Mouse (Mus musculus) hindbrain, embryonic 16.5 days (tissue): ENCODE measurements around the gene Psmb9. TPM values are rescaled to one million over a fixed set of nuclear protein-coding genes. Genes with fewer than 3 reads are reported as not detected.

Source experiments
- ATAC-seq: fragments of 200-750 bp; cut with Nextera tagmentation; 2 replicates; pipeline ENCODE4 v1.8.0; 2017; ENCODE audit warnings: moderate TSS enrichment, moderate library complexity
- H3K27ac ChIP-seq: fragments of 300-500 bp; sonication (generic); 2 replicates; pipeline ENCODE4 v1.5.1; 2014; ENCODE audit warnings: low read depth, mild to moderate bottlenecking, control low read depth, low read length, moderate library complexity
- H3K27me3 ChIP-seq: fragments of 300-500 bp; sonication (generic); replicated peaks from 2 replicates; pipeline ENCODE4 v1.6.1; 2014; ENCODE audit warnings: low read length; ENCODE audit not compliant: control insufficient read depth, insufficient read depth
- H3K36me3 ChIP-seq: fragments of 300-500 bp; sonication (generic); 2 replicates; pipeline ENCODE4 v1.6.1; 2014; ENCODE audit warnings: mild to moderate bottlenecking, low read length, moderate library complexity, mixed read lengths; ENCODE audit not compliant: control insufficient read depth, insufficient read depth
- H3K4me1 ChIP-seq: fragments of 300-500 bp; sonication (generic); 2 replicates; pipeline ENCODE4 v1.6.1; 2014; ENCODE audit warnings: low read depth, low read length; ENCODE audit not compliant: control insufficient read depth, insufficient read depth
- H3K4me2 ChIP-seq: fragments of 300-500 bp; sonication (generic); 2 replicates; pipeline ENCODE4 v1.6.1; 2014; ENCODE audit warnings: mild to moderate bottlenecking, low read length, control low read depth, moderate library complexity
- H3K4me3 ChIP-seq: fragments of 300-500 bp; sonication (generic); 2 replicates; pipeline ENCODE4 v1.5.1; 2014; ENCODE audit warnings: mild to moderate bottlenecking, low read length, control low read depth, moderate library complexity
- H3K9ac ChIP-seq: fragments of 300-500 bp; sonication (generic); 2 replicates; pipeline ENCODE4 v1.6.1; 2014; ENCODE audit warnings: low read depth, mild to moderate bottlenecking, control low read depth, low read length, moderate library complexity
- H3K9me3 ChIP-seq: fragments of 300-500 bp; sonication (generic); 2 replicates; pipeline ENCODE4 v1.6.1; 2014; ENCODE audit warnings: mild to moderate bottlenecking, low read length, moderate library complexity; ENCODE audit not compliant: control insufficient read depth
- WGBS: fragments of 180-500 bp; shearing (Covaris S2); extraction: QIAGEN DNeasy Blood & Tissue Kit; methylation state at CpG from one replicate; pipeline ENCODE4 v1.1.7; 2014; 5-methylcytosine and 5-hydroxymethylcytosine counted together
- polyA plus RNA-seq: library from polyadenylated mRNA; unstranded; fragments of >200 nt; fragmentation: Nextera tagmentation; extraction: Ambion mirVana; gene quantifications from 2 replicates; pipeline ENCODE4 v1.2.1, GENCODE M21; 2015

The Psmb9 gene
- polyA plus RNA-seq, 1 experiment from 2014 or later = 1.8 TPM

- Histone ChIP-seq H3K4me2 (no peak overlapping the region), H3K4me1 (peaks cover 4% of the 10 kb centered on the region), H3K4me3 (no peak overlapping the region), H3K27me3 (peaks cover 33% of the 10 kb centered on the region), H3K27ac (no peak overlapping the region), H3K9me3 (no peaks in the 10 kb centered on the region), H3K36me3 (no peaks in the 10 kb centered on the region), H3K9ac (no peak overlapping the region)
- ATAC-seq = no peak
- WGBS = 52% methylated on average over 3 of the region's 3 CpGs
Measured at GRCm38 (mm10) chr17:34209680-34210079, 22.1 kb upstream of the Psmb9 start.

DNA sequence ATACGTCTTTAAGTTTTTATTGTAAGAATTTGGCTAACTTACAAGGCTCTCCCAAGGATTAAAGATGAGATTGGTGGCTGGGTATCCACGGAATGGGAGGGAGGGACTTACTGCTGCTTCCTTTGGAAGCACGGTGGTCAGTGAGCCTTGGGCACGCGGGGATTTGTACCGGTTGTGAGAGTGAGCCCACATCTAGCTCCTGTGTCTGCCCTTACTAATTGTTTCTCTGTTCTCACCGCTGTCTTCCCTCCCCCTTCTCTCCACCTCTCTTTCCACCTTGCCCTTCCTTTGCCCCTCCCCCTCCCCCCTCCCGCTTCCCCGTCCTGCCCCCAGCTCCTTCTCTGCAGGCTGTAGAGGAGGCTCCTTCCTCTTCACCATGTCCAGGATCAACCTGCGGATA is 20.9 kb upstream of the Psmb9 start:
- Histone ChIP-seq H3K9me3 (no peaks in the 10 kb centered on the region), H3K9ac (no peak overlapping the region), H3K27me3 (peaks cover 35% of the 10 kb centered on the region), H3K4me3 (no peak overlapping the region), H3K4me1 (peaks cover 5% of the 10 kb centered on the region), H3K27ac (no peak overlapping the region), H3K4me2 (no peak overlapping the region), H3K36me3 (no peaks in the 10 kb centered on the region)
- 27% methylated on average over 10 of the region's 10 CpGs for WGBS
- ATAC-seq = no peak

GRCm38 (mm10) chr17:34207866-34208265 is 20.3 kb upstream of the Psmb9 start:
- Histone ChIP-seq H3K9ac (no peak overlapping the region), H3K4me1 (peaks cover 5% of the 10 kb centered on the region), H3K4me3 (no peak overlapping the region), H3K27me3 (peaks cover 35% of the 10 kb centered on the region), H3K4me2 (no peak overlapping the region), H3K36me3 (no peaks in the 10 kb centered on the region), H3K27ac (no peak overlapping the region), H3K9me3 (no peaks in the 10 kb centered on the region)
- no peak for ATAC-seq
- WGBS = 95% methylated on average over 9 of the region's 9 CpGs

DNA sequence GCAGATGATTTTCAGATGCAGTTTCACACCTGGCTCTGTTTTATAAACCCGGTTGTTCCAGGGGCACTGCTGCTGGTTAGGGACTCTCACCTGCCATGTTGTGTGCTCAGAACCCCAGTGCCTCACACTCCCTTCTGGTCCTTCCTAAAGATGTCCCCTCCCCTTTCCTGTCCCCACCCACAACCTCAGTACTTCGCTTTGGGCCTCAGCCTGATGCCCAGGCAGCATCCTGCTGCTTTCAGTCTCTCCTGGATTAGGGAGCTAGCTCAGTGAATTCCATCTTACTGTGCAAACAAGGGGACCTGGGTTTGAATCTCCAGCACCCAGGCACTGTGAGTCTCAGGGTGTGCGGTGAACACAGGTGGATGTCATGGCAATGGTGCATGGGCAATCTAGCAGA is 19.9 kb upstream of the Psmb9 start:
- H3K4me3 ChIP-seq = no peak overlapping the region
- peaks cover 5% of the 10 kb centered on the region for H3K4me1 ChIP-seq
- no peaks in the 10 kb centered on the region for H3K9me3 ChIP-seq
- H3K4me2 ChIP-seq = no peak overlapping the region
- H3K36me3 ChIP-seq = no peaks in the 10 kb centered on the region
- H3K27ac ChIP-seq = no peak overlapping the region
- peaks cover 33% of the 10 kb centered on the region for H3K27me3 ChIP-seq
- ATAC-seq = no peak
- no peak overlapping the region for H3K9ac ChIP-seq
- WGBS = 60% methylated on average over 3 of the region's 3 CpGs

GRCm38 (mm10) chr17:34206731-34207130 is 19.2 kb upstream of the Psmb9 start:
- H3K27me3 ChIP-seq = peaks cover 30% of the 10 kb centered on the region
- WGBS = 86% methylated on average over 5 of the region's 5 CpGs
- H3K36me3 ChIP-seq = no peaks in the 10 kb centered on the region
- H3K27ac ChIP-seq = no peak overlapping the region
- no peak overlapping the region for H3K4me3 ChIP-seq
- peaks cover 5% of the 10 kb centered on the region for H3K4me1 ChIP-seq
- no peaks in the 10 kb centered on the region for H3K9me3 ChIP-seq
- no peak overlapping the region for H3K9ac ChIP-seq
- no peak overlapping the region for H3K4me2 ChIP-seq
- ATAC-seq = no peak

DNA sequence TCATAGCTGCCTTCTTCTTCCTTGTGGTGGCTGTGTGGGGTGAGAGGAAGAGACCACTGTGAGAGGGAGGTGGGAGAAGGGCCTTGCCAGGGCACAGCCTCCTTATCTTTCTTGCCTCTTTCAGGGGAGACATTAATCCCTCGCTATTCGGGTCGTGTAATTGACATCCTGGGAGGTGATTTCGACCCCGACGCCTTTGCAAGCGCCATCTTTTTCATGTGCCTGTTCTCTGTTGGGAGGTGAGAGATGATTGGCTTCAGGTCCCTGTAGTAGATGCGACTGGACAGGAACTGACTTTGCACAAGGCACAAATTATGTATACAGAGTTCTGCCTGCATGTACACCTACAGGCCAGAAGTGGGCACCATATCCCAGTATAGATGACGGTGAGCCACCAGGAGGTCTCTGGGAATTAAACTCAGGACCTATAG is 18.2 kb upstream of the Psmb9 start:
- no peaks in the 10 kb centered on the region for H3K36me3 ChIP-seq
- H3K4me3 ChIP-seq = no peak overlapping the region
- 22% methylated on average over 9 of the region's 9 CpGs for WGBS
- H3K27ac ChIP-seq = no peak overlapping the region
- H3K9ac ChIP-seq = 0 out of 2 replicates have a peak overlapping the region, but pooled peaks have one; percentile 13
- peaks cover 27% of the 10 kb centered on the region for H3K27me3 ChIP-seq
- ATAC-seq = no peak
- no peak overlapping the region; the same call in 1 of the 2 replicates for H3K4me2 ChIP-seq
- H3K9me3 ChIP-seq = no peaks in the 10 kb centered on the region
- peaks cover 5% of the 10 kb centered on the region for H3K4me1 ChIP-seq

DNA sequence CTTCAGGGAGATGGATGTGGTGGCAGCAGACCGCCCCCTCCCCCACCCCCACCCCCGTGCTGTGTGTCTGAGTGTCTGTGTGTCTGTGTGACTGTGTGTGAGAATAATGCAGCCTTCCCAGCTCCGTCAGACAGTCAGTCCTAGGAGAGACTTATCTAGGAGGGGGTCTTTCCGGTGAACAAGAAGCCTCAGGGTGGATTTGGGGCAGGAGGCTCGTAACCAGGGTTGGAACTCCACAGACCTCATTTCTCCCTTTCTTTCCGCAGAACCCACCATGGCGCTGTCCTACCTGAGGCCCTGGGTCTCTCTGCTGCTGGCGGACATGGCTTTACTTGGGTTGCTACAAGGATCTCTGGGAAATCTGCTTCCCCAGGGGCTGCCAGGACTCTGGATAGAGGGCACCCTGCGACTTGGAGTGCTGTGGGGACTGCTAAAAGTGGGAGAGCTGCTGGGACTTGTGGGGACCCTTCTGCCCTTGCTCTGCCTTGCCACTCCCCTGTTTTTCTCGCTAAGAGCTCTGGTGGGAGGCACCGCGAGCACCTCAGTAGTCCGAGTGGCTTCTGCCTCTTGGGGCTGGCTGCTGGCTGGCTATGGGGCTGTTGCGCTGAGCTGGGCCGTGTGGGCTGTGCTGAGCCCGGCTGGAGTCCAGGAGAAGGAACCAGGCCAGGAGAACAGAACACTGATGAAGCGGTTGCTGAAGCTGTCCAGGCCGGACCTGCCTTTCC is 17.6 kb upstream of the Psmb9 start:
- Histone ChIP-seq H3K27ac (no peak overlapping the region), H3K4me2 (peak overlapping the region; percentile 86), H3K36me3 (no peaks in the 10 kb centered on the region), H3K4me3 (peak overlapping the region; percentile 63), H3K27me3 (peaks cover 27% of the 10 kb centered on the region), H3K4me1 (peaks cover 5% of the 10 kb centered on the region), H3K9ac (peak overlapping the region; percentile 70; the same call in 1 of the 2 replicates), H3K9me3 (no peaks in the 10 kb centered on the region)
- 15% methylated on average over 17 of the region's 18 CpGs for WGBS
- no peak for ATAC-seq

- peaks cover 5% of the 10 kb centered on the region for H3K4me1 ChIP-seq
- H3K9ac ChIP-seq = peak overlapping the region; percentile 70
- peak overlapping the region; percentile 86 for H3K4me2 ChIP-seq
- no peak overlapping the region for H3K27ac ChIP-seq
- H3K4me3 ChIP-seq = peak overlapping the region; percentile 63
- H3K27me3 ChIP-seq = peaks cover 28% of the 10 kb centered on the region
- peak; percentile 53; the same call in 1 of the 2 replicates for ATAC-seq
- H3K36me3 ChIP-seq = no peaks in the 10 kb centered on the region
- under 1% methylated on average over 44 of the region's 44 CpGs for WGBS
- no peaks in the 10 kb centered on the region for H3K9me3 ChIP-seq
Measured at GRCm38 (mm10) chr17:34204303-34205010, 16.9 kb upstream of the Psmb9 start.

- peak within 1 kb of the TSS; percentile 86 for H3K4me2 ChIP-seq
- no peaks in the 10 kb centered on the region for H3K9me3 ChIP-seq
- H3K9ac ChIP-seq = peak within 1 kb of the TSS; percentile 70
- peaks cover 5% of the 10 kb centered on the region for H3K4me1 ChIP-seq
- peaks cover 37% of the 10 kb centered on the region for H3K27me3 ChIP-seq
- H3K27ac ChIP-seq = no peak within 1 kb of the TSS
- ATAC-seq = no peak
- H3K36me3 ChIP-seq = no peaks in the 10 kb centered on the region
- 58% methylated on average over 5 of the region's 5 CpGs for WGBS
- peak within 1 kb of the TSS; percentile 63 for H3K4me3 ChIP-seq
Measured at GRCm38 (mm10) chr17:34203444-34203843, 15.9 kb upstream of the Psmb9 start, which contains the start of gene Tap2. TSS of gene Tap2 (plus strand) at chr17:34203527.
